Mouse (Mus musculus) heart, adult 2 months (tissue): ENCODE measurements around the gene Tom1l2.

ENCODE experiments used
- CTCF ChIP-seq: fragments of 200-600 bp; IDR thresholded peaks from 2 replicates; pipeline ENCODE4 v1.8.1; 2022; ENCODE audit warnings: antibody characterized with exemption, mild to moderate bottlenecking, moderate library complexity
- EP300 ChIP-seq: fragments of 200-500 bp; IDR thresholded peaks from 2 replicates; pipeline ENCODE4 v1.6.1; 2011; ENCODE audit warnings: low read depth, low read length, control low read depth; ENCODE audit not compliant: insufficient read depth

DNA sequence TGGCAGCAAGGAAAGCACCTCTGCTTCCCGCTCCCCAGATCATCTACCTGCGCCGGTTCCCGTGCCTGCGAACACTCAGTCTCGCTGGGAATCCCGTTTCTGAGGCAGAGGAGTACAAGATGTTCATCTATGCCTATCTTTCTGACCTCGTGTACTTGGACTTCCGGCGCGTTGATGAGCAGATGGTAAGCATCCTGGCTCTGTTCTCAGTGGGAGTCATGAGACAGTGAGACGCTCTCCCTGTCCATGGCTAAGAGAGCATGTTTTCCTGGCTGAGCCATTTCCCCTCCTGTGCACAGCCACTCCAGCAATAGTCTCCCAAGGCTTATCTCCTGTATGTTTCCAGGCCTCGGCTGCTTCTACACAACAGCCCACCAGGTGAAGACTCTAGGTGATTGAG is 17.7 kb upstream of the Tom1l2 start:
- TF ChIP-seq CTCF, result no peak
- TF ChIP-seq EP300, result no peak
